Mouse (Mus musculus) midbrain, postnatal 0 days (tissue): Measurements from ENCODE around the gene Cklf. TPM values are rescaled to one million over a fixed set of nuclear protein-coding genes. Genes with fewer than 3 reads are reported as not detected.

Experiments used
- ATAC-seq: fragments of 200-750 bp; cut with Nextera tagmentation; 2 replicates; pipeline ENCODE4 v1.8.0; 2017; ENCODE audit warnings: moderate number of reproducible peaks, mild to moderate bottlenecking, moderate TSS enrichment, moderate library complexity; ENCODE audit not compliant: low FRiP score
- DNase-seq: peaks from one replicate; pipeline ENCODE4 v3.0.0-alpha.2; 2015; ENCODE audit warnings: low spot score
- H3K27ac ChIP-seq: fragments of 300-500 bp; sonication (generic); 2 replicates; pipeline ENCODE4 v1.5.1; 2014; ENCODE audit warnings: low read depth, mild to moderate bottlenecking, low read length, mixed read lengths
- H3K27me3 ChIP-seq: fragments of 300-500 bp; sonication (generic); 2 replicates; pipeline ENCODE4 v1.6.1; 2014; ENCODE audit warnings: low read length, control low read depth, mixed read lengths; ENCODE audit not compliant: insufficient read depth
- H3K36me3 ChIP-seq: fragments of 300-500 bp; sonication (generic); 2 replicates; pipeline ENCODE4 v1.6.1; 2014; ENCODE audit warnings: low read length, control low read depth, mixed read lengths; ENCODE audit not compliant: insufficient read depth
- H3K4me1 ChIP-seq: fragments of 300-500 bp; sonication (generic); 2 replicates; pipeline ENCODE4 v1.6.1; 2014; ENCODE audit warnings: mild to moderate bottlenecking, control low read depth, antibody characterized with exemption, low read length, mixed read lengths; ENCODE audit not compliant: insufficient read depth
- H3K4me2 ChIP-seq: fragments of 300-500 bp; sonication (generic); 2 replicates; pipeline ENCODE4 v1.6.1; 2014; ENCODE audit warnings: low read depth, mild to moderate bottlenecking, low read length, mixed read lengths; ENCODE audit not compliant: poor library complexity, severe bottlenecking
- H3K4me3 ChIP-seq: fragments of 300-500 bp; sonication (generic); 2 replicates; pipeline ENCODE4 v1.5.1; 2014; ENCODE audit warnings: low read depth, mild to moderate bottlenecking, low read length, moderate library complexity
- H3K9ac ChIP-seq: fragments of 300-500 bp; sonication (generic); replicated peaks from 2 replicates; pipeline ENCODE4 v1.6.1; 2014; ENCODE audit warnings: mild to moderate bottlenecking, low read length, moderate library complexity, mixed read lengths; ENCODE audit not compliant: poor library complexity, severe bottlenecking
- H3K9me3 ChIP-seq: fragments of 300-500 bp; sonication (generic); 2 replicates; pipeline ENCODE4 v1.6.1; 2016; ENCODE audit warnings: low read length, control low read depth
- CTCF ChIP-seq: IDR thresholded peaks from 2 replicates; pipeline ENCODE4 v1.5.1; 2016; ENCODE audit warnings: antibody characterized with exemption, mild to moderate bottlenecking
- WGBS: fragments of 180-500 bp; shearing (Covaris S2); extraction: QIAGEN DNeasy Blood & Tissue Kit; methylation state at CpG from one replicate; pipeline ENCODE4 v1.1.7; 2014; 5-methylcytosine and 5-hydroxymethylcytosine counted together
- polyA plus RNA-seq: library from polyadenylated mRNA; unstranded; fragments of >200 nt; fragmentation: Nextera tagmentation; extraction: Ambion mirVana; gene quantifications from 2 replicates; pipeline ENCODE4 v1.2.1, GENCODE M21; 2015
- total RNA-seq: library from RNA; depleted of rRNA; stranded (reverse); fragments of >200 nt; gene quantifications from 2 replicates; pipeline ENCODE4 v1.2.3, GENCODE M21; 2014

The Cklf gene
- total and polyA plus RNA-seq, 2 experiments from 2014 or later = 21.5 to 31.3 TPM

DNA sequence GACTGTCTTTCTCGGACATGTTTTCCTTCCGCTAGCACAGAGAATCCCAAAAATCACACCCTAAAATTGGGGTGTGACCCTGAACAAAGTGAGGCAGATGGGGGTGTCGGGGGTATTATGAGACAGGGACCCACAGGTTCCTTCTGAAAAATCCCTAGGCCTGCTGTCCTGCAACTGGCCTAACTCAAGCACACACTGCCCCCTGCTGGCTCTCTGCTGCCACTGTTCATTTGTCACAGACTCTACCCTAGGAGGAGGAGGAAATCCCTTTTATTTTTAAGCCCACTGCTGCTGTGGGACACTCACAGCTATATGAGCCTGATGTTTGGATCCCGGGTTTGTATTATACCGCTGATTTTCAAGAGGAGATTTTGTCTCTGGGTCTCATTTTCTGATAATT lies 30.9 kb upstream of the Cklf start:
- peak; percentile 86 for TF ChIP-seq CTCF
- no peak overlapping the region for H3K4me3 ChIP-seq
- WGBS = 38% methylated on average over 5 of the region's 5 CpGs
- DNase-seq (peak; percentile 84), ATAC-seq (no peak)
- no peak overlapping the region for H3K27ac ChIP-seq
- H3K27me3 ChIP-seq = no peaks in the 10 kb centered on the region
- no peaks in the 10 kb centered on the region for H3K9me3 ChIP-seq
- H3K4me2 ChIP-seq = no peak overlapping the region
- 0 out of 2 replicates have a peak, but pooled peaks cover 7% of the 10 kb centered on the region for H3K36me3 ChIP-seq
- no peaks in the 10 kb centered on the region for H3K4me1 ChIP-seq
- H3K9ac ChIP-seq = no peak overlapping the region

GRCm38 (mm10) chr8:104227048-104227447 lies 23.6 kb upstream of the Cklf start:
- Histone ChIP-seq H3K4me1 (no peaks in the 10 kb centered on the region), H3K27me3 (no peaks in the 10 kb centered on the region), H3K9me3 (no peaks in the 10 kb centered on the region), H3K36me3 (peaks cover 73% of the 10 kb centered on the region), H3K4me2 (no peak overlapping the region), H3K9ac (no peak overlapping the region), H3K4me3 (no peak overlapping the region), H3K27ac (no peak overlapping the region)
- 91% methylated on average over 5 of the region's 5 CpGs for WGBS
- ATAC-seq (no peak), DNase-seq (no peak)
- no peak for TF ChIP-seq CTCF

DNA sequence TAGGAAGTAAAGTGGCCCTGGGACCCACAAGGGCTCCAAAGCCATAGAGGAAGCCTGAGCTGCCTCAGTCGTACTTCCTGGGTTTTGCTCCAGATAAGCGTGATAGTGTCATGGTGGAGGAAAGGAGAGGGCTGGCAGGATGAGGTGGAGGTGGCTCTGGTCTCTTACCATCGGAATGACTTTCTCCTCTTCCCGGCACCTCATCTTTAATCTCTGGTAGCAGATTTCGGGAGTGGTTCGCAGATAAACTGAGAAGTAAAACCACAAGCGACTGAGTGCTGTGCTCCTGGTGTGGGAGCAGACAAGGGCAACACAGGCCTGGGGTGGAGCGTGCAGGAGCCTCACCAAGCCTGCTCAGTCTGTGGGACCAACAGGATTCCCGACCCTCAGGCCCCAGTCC lies 20.3 kb upstream of the Cklf start:
- TF ChIP-seq CTCF = no peak
- 92% methylated on average over 9 of the region's 9 CpGs for WGBS

GRCm38 (mm10) chr8:104232039-104232438 lies 18.6 kb upstream of the Cklf start:
- Histone ChIP-seq H3K36me3 (peaks cover 81% of the 10 kb centered on the region), H3K4me1 (no peaks in the 10 kb centered on the region), H3K4me2 (no peak overlapping the region), H3K4me3 (no peak overlapping the region), H3K9ac (no peak overlapping the region), H3K27me3 (no peaks in the 10 kb centered on the region), H3K27ac (no peak overlapping the region), H3K9me3 (no peaks in the 10 kb centered on the region)
- no peak for DNase-seq
- no peak for ATAC-seq
- no peak for TF ChIP-seq CTCF
- WGBS = 97% methylated on average over 4 of the region's 4 CpGs

More for the DNA sequence above, 20.3 kb upstream of the Cklf start:
- Histone ChIP-seq H3K36me3 (peaks cover 78% of the 10 kb centered on the region), H3K9me3 (no peaks in the 10 kb centered on the region), H3K4me1 (no peaks in the 10 kb centered on the region), H3K9ac (no peak overlapping the region), H3K27ac (no peak overlapping the region), H3K4me3 (no peak overlapping the region), H3K4me2 (no peak overlapping the region), H3K27me3 (no peaks in the 10 kb centered on the region)
- ATAC-seq (no peak), DNase-seq (no peak)

DNA sequence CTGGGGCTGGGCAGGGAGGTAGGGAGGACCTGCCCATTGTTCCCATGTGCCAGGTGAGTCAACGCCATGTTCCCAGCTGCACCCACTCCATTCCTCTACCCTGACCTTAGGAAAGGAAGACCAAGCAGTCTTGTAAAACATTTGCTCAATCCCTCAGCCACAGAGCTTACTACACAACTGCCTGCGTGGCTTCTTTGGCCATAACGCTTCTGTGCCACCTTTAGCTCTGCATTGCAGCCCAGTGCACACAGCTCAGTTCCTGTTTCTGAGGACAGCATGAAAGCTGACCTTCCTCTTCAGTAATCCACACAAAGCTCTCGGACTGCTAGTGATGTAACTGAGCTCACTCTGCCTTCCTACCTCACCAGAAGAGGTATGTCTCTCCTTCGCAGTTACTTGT lies 17.7 kb upstream of the Cklf start:
- Histone ChIP-seq H3K4me1 (no peaks in the 10 kb centered on the region), H3K27me3 (no peaks in the 10 kb centered on the region), H3K4me3 (no peak overlapping the region), H3K9me3 (no peaks in the 10 kb centered on the region), H3K27ac (no peak overlapping the region), H3K36me3 (peaks cover 80% of the 10 kb centered on the region), H3K9ac (no peak overlapping the region), H3K4me2 (no peak overlapping the region)
- WGBS = 97% methylated on average over 5 of the region's 5 CpGs
- DNase-seq = no peak
- no peak for TF ChIP-seq CTCF
- no peak for ATAC-seq

- Histone ChIP-seq H3K27me3 (no peaks in the 10 kb centered on the region), H3K4me2 (no peak overlapping the region), H3K9ac (no peak overlapping the region), H3K27ac (no peak overlapping the region), H3K4me1 (no peaks in the 10 kb centered on the region), H3K36me3 (peaks cover 80% of the 10 kb centered on the region), H3K4me3 (no peak overlapping the region), H3K9me3 (no peaks in the 10 kb centered on the region)
- TF ChIP-seq CTCF = peak; percentile 70
- DNase-seq (peak; percentile 48), ATAC-seq (0 out of 2 replicates have a peak, but pooled peaks have one; percentile 49)
- WGBS = 45% methylated on average over 6 of the region's 6 CpGs
Observed at GRCm38 (mm10) chr8:104234573-104234972, 16.1 kb upstream of the Cklf start.
